Mouse (Mus musculus) bone marrow macrophage, adult 2 months (primary cell): ENCODE results near the gene Fgfr2. TPM values are rescaled to one million over a fixed set of nuclear protein-coding genes. Genes with fewer than 3 reads are reported as not detected.

Experiments
- H3K27ac ChIP-seq: 2 replicates; pipeline ENCODE4 v1.5.1; 2012; ENCODE audit warnings: low read depth, low read length; ENCODE audit not compliant: insufficient read depth
- H3K4me1 ChIP-seq: 2 replicates; pipeline ENCODE4 v1.6.1; 2012; ENCODE audit warnings: low read length; ENCODE audit not compliant: control insufficient read depth, insufficient read depth
- H3K4me3 ChIP-seq: 2 replicates; pipeline ENCODE4 v1.5.1; 2012; ENCODE audit warnings: mild to moderate bottlenecking, low read length, moderate library complexity; ENCODE audit not compliant: insufficient read depth
- CTCF ChIP-seq: IDR thresholded peaks from 2 replicates; pipeline ENCODE4 v1.5.1; 2012; ENCODE audit warnings: low read depth, mild to moderate bottlenecking, low read length, moderate library complexity
- POLR2A ChIP-seq: IDR thresholded peaks from 2 replicates; pipeline ENCODE4 v1.6.1; 2012; ENCODE audit warnings: mild to moderate bottlenecking, low read depth, low read length, borderline replicate concordance
- polyA plus RNA-seq: library from polyadenylated mRNA; stranded (reverse); fragments of >200 nt; gene quantifications from 2 replicates; pipeline ENCODE4 v1.2.4, GENCODE M21; 2012; ENCODE audit not compliant: missing spikeins, insufficient read depth, insufficient read length

Fgfr2 gene
- polyA plus RNA-seq, 1 experiment, result 0.27 TPM

DNA sequence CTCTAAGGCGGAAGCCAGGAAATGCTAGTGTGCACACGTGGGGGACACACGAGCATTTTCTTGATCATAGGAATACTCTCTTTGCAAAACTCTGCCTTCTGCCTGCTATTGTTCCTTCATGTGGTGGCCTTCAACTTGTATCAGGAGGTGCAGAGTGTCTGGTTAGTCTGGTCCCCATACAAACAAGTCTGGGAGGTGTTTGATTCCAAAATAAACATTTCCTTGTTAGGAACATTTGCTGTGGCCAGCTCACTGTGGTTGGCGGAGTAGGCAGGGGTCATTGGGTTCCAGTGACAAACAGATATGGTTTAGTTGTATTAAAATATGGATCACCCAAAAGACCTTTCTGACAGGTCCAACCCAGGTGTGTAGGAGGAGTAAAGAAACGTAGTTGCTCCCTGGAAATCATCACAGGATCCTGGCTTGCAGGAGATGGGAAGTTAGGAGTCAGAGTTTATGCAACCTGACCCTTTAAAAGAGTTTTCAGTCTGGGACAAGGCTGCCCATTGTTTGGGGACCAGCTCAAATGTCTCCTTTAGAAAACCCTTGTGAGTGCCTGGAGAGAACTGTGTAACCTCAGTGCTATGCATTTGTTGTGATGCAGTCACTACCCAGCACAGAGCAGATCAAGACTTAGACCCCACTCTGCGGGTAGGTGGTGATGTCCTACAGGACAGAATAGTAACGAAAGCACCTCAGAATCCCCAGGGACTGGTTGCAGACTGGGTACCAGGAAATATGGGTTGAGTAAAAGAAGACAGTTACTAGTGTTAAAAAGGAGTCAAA, 235.9 kb downstream of the Fgfr2 start:
- no peak overlapping the region for H3K4me3 ChIP-seq
- TF ChIP-seq CTCF, result no peak
- TF ChIP-seq POLR2A, result no peak
- peaks cover 9% of the 10 kb centered on the region for H3K4me1 ChIP-seq
- H3K27ac ChIP-seq, result no peak overlapping the region

DNA sequence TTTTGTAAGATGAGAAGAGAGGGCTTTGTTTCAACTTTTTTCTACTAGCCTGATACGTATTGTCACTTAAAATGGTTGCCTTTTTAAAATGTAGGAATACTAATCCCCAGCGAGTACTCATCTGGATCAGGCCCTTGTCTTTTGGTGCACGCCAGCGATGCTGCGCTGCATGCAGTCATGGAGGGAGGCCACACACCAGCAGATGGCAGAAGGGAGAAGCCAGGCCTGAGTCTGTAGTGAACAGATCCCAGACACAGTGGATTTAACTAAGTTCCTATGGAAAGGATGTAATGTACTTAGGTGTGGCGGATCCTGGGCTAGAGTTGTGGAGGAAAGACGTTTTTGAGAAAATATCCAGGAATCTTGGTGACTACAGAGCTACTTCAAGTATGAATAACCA, 239.1 kb downstream of the Fgfr2 start:
- Histone ChIP-seq H3K4me1 (peaks cover 3% of the 10 kb centered on the region), H3K4me3 (no peak overlapping the region), H3K27ac (no peak overlapping the region)
- TF ChIP-seq CTCF (no peak), POLR2A (no peak)

- TF ChIP-seq CTCF, result no peak
- TF ChIP-seq POLR2A, result no peak
- Histone ChIP-seq H3K27ac (no peak overlapping the region), H3K4me3 (no peak overlapping the region), H3K4me1 (no peaks in the 10 kb centered on the region)
Measured at GRCm38 (mm10) chr7:132882343-132882742, 240.8 kb downstream of the Fgfr2 start.

- Histone ChIP-seq H3K27ac (no peak overlapping the region), H3K4me3 (no peak overlapping the region), H3K4me1 (no peaks in the 10 kb centered on the region)
- TF ChIP-seq POLR2A, result no peak
- no peak for TF ChIP-seq CTCF
Measured at GRCm38 (mm10) chr7:132880276-132880675, 242.9 kb downstream of the Fgfr2 start.

DNA sequence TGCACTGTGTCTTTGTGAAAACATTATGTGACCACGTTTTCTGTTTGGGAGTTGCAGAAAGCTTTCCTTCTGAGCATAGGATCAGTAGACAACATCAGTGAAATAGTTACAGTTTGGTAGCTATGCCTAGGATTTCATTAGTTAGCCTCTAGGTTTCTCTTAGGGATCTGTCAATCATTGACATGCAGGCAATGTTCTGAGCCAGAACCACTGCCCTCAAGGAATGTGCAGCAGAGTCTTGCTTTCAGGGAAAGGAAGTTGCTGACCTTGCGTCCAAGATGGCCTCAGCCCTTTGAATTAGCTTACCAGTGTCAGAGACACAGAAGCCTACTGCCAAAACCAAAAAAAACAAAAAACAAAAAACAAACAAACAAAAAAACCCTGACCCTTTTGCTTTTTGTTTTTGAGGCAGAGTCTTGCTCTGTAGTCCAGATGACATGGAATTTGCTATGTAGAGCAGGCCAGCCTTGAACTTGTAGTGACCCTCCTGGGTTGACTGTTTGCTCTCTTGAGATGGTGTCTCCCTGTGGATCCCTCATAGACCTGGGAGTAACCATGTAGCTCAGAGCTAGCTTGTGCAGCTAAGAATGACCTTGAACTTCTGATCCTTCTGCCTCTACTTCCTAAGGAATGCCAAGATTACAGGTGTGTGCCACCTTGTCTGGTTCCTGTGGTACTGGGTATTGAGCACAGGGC, 247.6 kb downstream of the Fgfr2 start:
- H3K27ac ChIP-seq, result no peak overlapping the region
- peaks cover 9% of the 10 kb centered on the region for H3K4me1 ChIP-seq
- H3K4me3 ChIP-seq, result no peak overlapping the region
- TF ChIP-seq POLR2A, result no peak
- TF ChIP-seq CTCF, result no peak

DNA sequence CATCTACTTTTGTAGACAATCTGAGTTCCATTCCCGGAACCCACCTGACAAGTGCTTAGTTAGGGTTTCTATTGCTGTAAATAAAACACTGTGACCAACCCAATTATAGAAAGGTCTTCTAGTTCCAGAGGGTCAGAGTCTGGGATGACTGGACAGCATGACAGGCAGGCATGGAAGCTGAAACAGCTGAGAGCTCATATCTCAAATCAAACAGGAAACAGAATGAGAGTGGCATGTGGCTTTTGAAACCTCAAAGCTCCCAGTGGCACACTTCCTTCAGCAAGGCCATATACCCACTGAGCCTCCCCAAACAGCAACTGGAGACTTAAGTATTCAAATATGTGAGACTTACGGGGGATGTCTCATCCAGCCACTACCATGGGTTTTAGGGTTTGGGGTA, 250.1 kb downstream of the Fgfr2 start:
- Histone ChIP-seq H3K4me1 (peaks cover 9% of the 10 kb centered on the region), H3K27ac (no peak overlapping the region), H3K4me3 (no peak overlapping the region)
- TF ChIP-seq CTCF (no peak), POLR2A (no peak)

GRCm38 (mm10) chr7:132866316-132866715, 256.8 kb downstream of the Fgfr2 start:
- H3K4me1 ChIP-seq, result peaks cover 32% of the 10 kb centered on the region
- H3K27ac ChIP-seq, result no peak overlapping the region
- H3K4me3 ChIP-seq, result no peak overlapping the region
- no peak for TF ChIP-seq POLR2A
- no peak for TF ChIP-seq CTCF

DNA sequence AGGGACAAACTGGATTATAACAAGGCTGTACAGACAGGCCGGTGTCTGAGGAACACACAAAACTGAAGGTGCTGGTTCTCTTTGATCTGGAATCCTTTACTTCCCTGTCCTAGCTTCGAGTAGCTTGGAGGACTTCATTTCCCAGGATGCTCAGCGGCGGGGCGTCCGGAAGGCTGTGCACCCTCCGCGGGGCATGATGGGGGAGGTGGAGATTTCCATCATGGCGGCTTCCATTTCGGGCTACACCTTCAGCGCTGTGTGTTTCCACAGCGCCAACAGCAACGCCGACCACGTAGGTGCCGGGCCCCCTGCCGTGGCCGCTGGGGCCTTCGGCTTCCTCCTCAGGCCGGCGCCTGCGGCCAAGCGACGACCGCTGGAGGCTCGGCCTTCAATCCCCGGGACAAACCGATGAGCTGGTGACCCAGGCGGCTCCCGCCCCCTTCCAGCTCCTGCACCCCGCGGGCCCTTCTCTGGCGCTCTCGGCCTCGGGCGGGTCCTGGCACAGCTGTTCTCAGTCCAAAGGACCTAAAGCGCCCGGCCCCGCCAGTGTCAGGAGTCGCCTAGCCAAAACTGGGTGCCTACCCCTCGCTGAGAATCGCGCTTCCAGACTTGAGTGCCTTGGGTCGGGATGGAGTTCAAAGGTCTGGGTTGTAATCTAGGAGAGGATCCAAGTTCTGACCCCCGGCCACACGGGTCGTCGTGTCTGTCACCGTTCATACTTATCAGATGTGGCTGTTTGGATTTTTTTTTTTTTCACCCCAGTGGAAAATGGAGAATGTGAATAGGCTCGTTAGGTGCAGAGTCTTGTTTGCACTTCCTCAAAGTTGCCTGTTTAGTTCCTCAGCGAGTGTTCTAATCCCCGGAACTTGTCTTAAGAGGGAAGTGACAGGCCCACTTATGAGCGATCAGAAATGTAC, 263.9 kb downstream of the Fgfr2 start, which contains the start of gene Abraxas2:
Abraxas2 (plus strand) TSS at position 184 of the 917 bp plus-strand sequence.
- Histone ChIP-seq H3K27ac (peak within 1 kb of the TSS; percentile 88), H3K4me3 (peak within 1 kb of the TSS; percentile 89), H3K4me1 (peaks cover 31% of the 10 kb centered on the region)
- TF ChIP-seq POLR2A (no peak), CTCF (no peak)

DNA sequence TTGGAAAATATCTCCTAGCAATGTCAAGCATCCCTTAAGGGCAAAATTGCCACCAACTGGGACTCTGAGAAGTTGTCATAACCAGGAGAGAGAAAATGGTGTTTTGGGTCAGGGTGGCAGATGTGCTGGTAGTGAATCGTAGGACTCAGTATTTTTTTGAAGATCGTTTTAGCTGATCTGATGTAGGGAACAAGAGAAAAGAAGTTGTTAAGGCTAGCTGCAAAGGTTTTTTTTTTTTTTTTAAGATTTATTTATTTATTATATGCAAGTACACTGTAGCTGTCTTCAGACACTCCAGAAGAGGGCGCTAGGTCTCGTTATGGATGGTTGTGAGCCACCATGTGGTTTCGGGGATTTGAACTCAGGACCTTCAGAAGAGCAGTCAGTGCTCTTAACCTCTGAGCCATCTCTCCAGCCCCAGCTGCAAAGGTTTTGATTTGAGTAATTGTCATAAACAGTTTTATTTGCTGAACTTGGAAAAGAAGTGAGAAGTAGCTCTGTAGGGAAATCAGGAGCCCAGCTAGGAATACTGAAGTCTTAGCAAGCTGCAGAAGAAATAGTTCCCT, 265.0 kb downstream of the Fgfr2 start:
- Histone ChIP-seq H3K4me3 (no peak overlapping the region), H3K27ac (no peak overlapping the region), H3K4me1 (peaks cover 19% of the 10 kb centered on the region)
- TF ChIP-seq POLR2A, result no peak
- TF ChIP-seq CTCF, result peak; percentile 28; the same call in 1 of the 2 replicates
